Mouse (Mus musculus) WW6 (cell line): ENCODE results near the gene Nmt2.

Source experiments
- DNase-seq: peaks from one replicate; pipeline ENCODE4 v3.0.0-alpha.2; 2013; ENCODE audit warnings: low read depth, low spot score

Gene Nmt2

DNA sequence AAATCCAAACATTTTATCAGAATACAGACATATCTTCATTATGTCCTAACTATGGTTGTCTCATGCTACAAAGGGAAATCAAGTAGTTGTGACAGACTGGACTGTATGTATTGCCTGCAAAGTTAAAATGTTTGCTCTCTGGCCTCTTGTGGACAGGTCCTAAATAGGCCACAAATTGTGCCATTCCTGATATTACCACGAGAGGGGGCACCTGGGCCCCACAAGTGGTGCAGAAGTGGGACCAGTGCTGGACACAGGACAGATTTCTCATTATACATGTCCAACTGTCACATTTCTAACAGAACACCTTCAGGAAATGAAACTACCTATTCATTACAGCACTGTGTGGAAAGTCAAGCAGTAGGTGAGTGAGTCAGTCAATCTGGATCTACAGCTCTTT, 43.3 kb downstream of the Nmt2 start:
- no peak for DNase-seq

- no peak for DNase-seq
Observed at GRCm38 (mm10) chr2:3331071-3331703, 47.2 kb downstream of the Nmt2 start.

DNA sequence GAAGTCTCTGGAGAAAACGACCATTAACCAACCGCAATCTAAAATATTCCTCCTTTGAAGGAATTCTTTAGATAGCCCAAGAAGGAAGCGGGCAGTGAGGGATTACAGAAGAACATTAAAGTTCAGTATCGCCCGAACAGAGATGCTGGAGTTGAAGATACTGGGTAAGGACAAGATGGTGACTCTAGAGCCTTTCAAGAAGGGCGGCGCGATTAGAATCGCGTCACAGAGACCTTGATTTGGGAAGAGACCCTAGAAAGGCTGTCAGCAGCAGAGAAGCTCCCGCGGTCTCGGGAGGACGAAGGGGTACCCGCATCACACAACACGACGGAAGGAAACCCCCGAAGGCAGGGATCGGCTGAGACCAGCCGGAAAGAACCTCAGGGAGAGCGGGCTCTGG, 48.0 kb downstream of the Nmt2 start:
- no peak for DNase-seq

GRCm38 (mm10) chr2:3332484-3333242, 48.7 kb downstream of the Nmt2 start, which contains the start of gene Rpp38:
TSS of gene Rpp38 (minus strand) at chr2:3332643.
- DNase-seq: peak; percentile 86

DNA sequence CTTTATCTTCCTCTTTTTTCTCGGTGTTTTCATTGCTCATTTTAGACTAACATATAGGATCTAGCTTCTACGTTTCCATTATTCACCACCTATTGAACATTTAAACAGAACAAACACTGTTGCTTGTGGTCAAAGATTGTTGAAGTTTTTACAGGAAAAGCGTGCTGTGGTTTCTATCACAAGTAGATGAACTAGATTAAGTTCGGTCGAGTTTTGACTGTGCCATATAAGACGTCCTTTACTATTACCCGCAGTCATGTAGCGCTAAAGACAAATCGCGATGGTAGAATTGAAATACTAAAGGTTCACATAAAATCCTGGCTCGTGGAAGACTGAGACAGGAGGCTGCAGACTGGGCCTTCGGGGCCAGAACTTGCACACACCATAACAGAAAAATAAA, 49.7 kb downstream of the Nmt2 start:
- no peak for DNase-seq

GRCm38 (mm10) chr2:3335611-3336301, 51.7 kb downstream of the Nmt2 start, which contains the start of gene Acbd7:
TSS of gene Acbd7 (plus strand) at chr2:3336168.
- peak; percentile 59 for DNase-seq

DNA sequence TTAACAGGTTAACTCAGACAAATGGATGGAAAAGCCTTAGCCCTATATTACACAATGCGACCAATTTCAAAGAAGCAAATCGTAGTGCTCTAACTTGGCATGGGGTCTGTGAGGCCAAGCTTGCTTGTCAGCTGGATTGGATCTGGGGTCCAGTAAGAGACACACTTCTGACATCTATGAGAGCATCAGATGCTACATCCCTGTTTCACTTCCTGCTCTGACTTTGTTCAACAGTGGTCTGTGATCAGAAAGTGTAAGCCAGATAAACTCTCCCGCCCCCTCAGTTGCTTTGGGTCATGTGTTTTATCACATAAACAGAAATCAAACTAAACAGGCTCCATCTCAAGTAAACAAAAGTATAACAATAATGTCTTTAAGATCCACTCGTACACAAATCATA, 64.4 kb downstream of the Nmt2 start:
- DNase-seq: no peak

DNA sequence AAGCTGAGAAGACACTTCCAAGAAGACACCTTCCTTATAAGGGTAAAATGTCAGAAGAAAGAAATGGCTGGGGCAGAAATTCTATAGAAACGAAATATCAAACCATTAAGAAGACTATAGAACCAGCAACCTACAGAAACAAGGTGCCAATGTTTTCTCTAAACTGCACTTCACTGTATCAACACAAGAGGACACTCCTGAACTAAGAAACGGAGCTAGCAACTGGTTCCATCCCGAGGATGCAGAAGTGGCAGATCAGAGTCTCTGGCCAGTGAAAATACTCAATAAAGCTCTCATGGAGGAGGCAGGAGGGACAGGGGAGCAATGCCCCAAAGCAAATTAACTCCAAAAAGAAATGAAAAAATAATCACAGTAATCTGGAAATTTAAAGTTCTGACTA, 64.9 kb downstream of the Nmt2 start:
- no peak for DNase-seq

DNA sequence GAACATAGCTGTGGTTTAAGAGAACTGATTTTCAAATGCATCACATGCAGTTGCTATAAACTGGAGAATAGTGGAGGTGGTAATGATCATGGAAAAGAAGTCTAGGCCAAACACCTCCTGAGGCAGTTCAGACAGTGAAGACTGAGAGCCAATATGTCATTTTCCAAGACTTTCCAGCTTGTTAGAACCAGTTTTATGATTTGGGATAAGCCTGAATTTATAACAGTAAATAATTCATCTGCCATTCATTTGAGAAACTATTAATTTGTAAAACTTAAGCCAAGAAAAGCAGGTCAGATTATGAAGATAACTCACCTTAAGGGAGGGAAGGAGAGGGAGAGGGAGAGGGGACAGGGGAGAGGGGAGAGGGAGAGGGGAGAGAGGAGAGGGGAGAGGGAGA, 69.1 kb downstream of the Nmt2 start:
- no peak for DNase-seq

DNA sequence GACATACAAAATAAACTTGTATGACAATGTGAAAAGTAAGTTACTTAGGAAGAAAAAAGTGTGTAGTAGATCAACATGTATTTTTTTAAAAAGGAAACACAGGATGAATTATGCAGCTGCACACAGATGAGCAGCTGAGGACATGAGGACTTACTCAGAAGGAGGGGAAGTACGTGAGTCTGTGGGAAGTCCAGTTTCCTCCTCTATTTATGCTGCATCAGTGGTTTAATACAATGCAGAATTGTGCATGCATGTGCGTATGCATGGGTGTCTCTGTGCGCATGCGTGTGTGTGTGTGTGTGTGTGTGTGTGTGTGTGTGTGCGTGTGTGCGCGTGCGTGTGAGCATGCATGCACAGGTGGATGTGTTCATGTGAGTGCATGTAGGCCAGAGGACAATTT, 71.8 kb downstream of the Nmt2 start:
- DNase-seq: no peak

GRCm38 (mm10) chr2:3356311-3356710, 72.3 kb downstream of the Nmt2 start:
- DNase-seq: no peak

- DNase-seq: no peak
Observed at GRCm38 (mm10) chr2:3357887-3358286, 73.9 kb downstream of the Nmt2 start.

DNA sequence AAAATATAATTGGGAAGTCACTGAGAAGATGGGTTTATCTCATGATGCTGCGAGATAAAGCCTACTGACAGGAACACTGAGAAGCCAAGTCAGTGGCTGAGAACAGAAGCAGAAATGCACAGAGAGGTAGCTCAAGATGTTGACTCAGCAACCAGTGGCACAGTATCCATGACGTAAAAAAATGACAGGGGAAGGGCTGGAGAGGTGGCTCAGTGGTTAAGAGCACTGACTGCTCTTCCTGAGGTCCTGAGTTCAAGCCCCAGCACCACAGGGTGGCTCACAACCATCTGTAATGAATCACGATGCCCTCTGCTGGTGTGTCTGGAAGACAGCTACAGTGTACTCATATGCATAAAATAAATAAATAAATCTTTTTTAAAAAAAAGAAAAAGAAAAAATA, 77.1 kb downstream of the Nmt2 start:
- no peak for DNase-seq

GRCm38 (mm10) chr2:3365127-3365526, 81.1 kb downstream of the Nmt2 start:
- no peak for DNase-seq
